Mouse (Mus musculus) hindbrain, embryonic 10.5 days (tissue): ENCODE measurements around the gene Dlg2. TPM values are rescaled to one million over a fixed set of nuclear protein-coding genes. Genes with fewer than 3 reads are reported as not detected.
A peak's percentile ranks its signal among the peaks of the same experiment; 100 is the strongest.

Experiments
- DNase-seq: peaks from one replicate; pipeline ENCODE4 v3.0.0-alpha.2; 2017; ENCODE audit warnings: low spot score
- H3K27ac ChIP-seq: fragments of 300-500 bp; sonication (generic); 2 replicates; pipeline ENCODE4 v1.5.1; 2016; ENCODE audit warnings: mild to moderate bottlenecking, moderate library complexity
- H3K27me3 ChIP-seq: fragments of 300-500 bp; sonication (generic); 2 replicates; pipeline ENCODE4 v1.6.1; 2016; ENCODE audit warnings: mild to moderate bottlenecking; ENCODE audit not compliant: poor library complexity, insufficient read depth, severe bottlenecking
- H3K36me3 ChIP-seq: fragments of 300-500 bp; sonication (generic); 2 replicates; pipeline ENCODE4 v1.6.1; 2016; ENCODE audit warnings: mild to moderate bottlenecking, moderate library complexity
- H3K4me1 ChIP-seq: fragments of 300-500 bp; sonication (generic); replicated peaks from 2 replicates; pipeline ENCODE4 v1.6.1; 2016; ENCODE audit warnings: mild to moderate bottlenecking
- H3K4me3 ChIP-seq: fragments of 300-500 bp; sonication (generic); 2 replicates; pipeline ENCODE4 v1.5.1; 2016; ENCODE audit warnings: mild to moderate bottlenecking, moderate library complexity
- H3K9me3 ChIP-seq: fragments of 300-500 bp; sonication (generic); 2 replicates; pipeline ENCODE4 v1.6.1; 2016; ENCODE audit warnings: mild to moderate bottlenecking, moderate library complexity
- WGBS: fragments of 180-500 bp; shearing (Covaris S2); methylation state at CpG from one replicate; pipeline ENCODE4 v1.1.7; 2016; 5-methylcytosine and 5-hydroxymethylcytosine counted together
- polyA plus RNA-seq: library from polyadenylated mRNA; unstranded; fragments of >200 nt; fragmentation: Nextera tagmentation; extraction: Ambion mirVana; gene quantifications from 2 replicates; pipeline ENCODE4 v1.2.1, GENCODE M21; 2016

Dlg2 gene
- polyA plus RNA-seq, 1 experiment from 2014 or later, result 2.2 TPM

GRCm38 (mm10) chr7:91212236-91212635, 735.8 kb downstream of the Dlg2 start:
- H3K9me3 ChIP-seq, result no peaks in the 10 kb centered on the region
- DNase-seq, result no peak
- WGBS, result 93% methylated on average over 1 of the region's 1 CpGs
- no peak overlapping the region for H3K27ac ChIP-seq
- no peak overlapping the region for H3K4me3 ChIP-seq
- no peaks in the 10 kb centered on the region for H3K27me3 ChIP-seq
- peaks cover 5% of the 10 kb centered on the region; the same call in 1 of the 2 replicates for H3K4me1 ChIP-seq
- no peaks in the 10 kb centered on the region for H3K36me3 ChIP-seq

- peaks cover 8% of the 10 kb centered on the region; the same call in 1 of the 2 replicates for H3K4me1 ChIP-seq
- H3K27me3 ChIP-seq, result no peaks in the 10 kb centered on the region
- no peaks in the 10 kb centered on the region for H3K9me3 ChIP-seq
- 88% methylated on average over 1 of the region's 1 CpGs for WGBS
- H3K4me3 ChIP-seq, result no peak overlapping the region
- DNase-seq, result no peak
- no peak overlapping the region for H3K27ac ChIP-seq
- H3K36me3 ChIP-seq, result no peaks in the 10 kb centered on the region
Measured at GRCm38 (mm10) chr7:91214921-91215320, 738.4 kb downstream of the Dlg2 start.

- Histone ChIP-seq H3K4me3 (no peak overlapping the region), H3K4me1 (peaks cover 8% of the 10 kb centered on the region; the same call in 1 of the 2 replicates), H3K27me3 (no peaks in the 10 kb centered on the region), H3K27ac (no peak overlapping the region), H3K9me3 (no peaks in the 10 kb centered on the region), H3K36me3 (no peaks in the 10 kb centered on the region)
- WGBS, result 70% methylated on average over 7 of the region's 7 CpGs
- DNase-seq, result no peak
Measured at GRCm38 (mm10) chr7:91218321-91218987, 742.0 kb downstream of the Dlg2 start.

- peak; percentile 38 for DNase-seq
- WGBS, result 2% methylated on average over 5 of the region's 5 CpGs
- H3K36me3 ChIP-seq, result no peaks in the 10 kb centered on the region
- no peak overlapping the region for H3K4me3 ChIP-seq
- no peaks in the 10 kb centered on the region for H3K4me1 ChIP-seq
- H3K9me3 ChIP-seq, result no peaks in the 10 kb centered on the region
- no peaks in the 10 kb centered on the region for H3K27me3 ChIP-seq
- no peak overlapping the region for H3K27ac ChIP-seq
Measured at GRCm38 (mm10) chr7:91226442-91226841, 750.0 kb downstream of the Dlg2 start.

GRCm38 (mm10) chr7:91241718-91242117, 765.2 kb downstream of the Dlg2 start:
- H3K4me1 ChIP-seq, result no peaks in the 10 kb centered on the region
- 77% methylated on average over 4 of the region's 4 CpGs for WGBS

GRCm38 (mm10) chr7:91261672-91262030, 785.2 kb downstream of the Dlg2 start:
- Histone ChIP-seq H3K4me1 (peaks cover 18% of the 10 kb centered on the region), H3K27me3 (peaks cover 9% of the 10 kb centered on the region), H3K9me3 (no peaks in the 10 kb centered on the region), H3K27ac (peak overlapping the region; percentile 81), H3K36me3 (no peaks in the 10 kb centered on the region), H3K4me3 (peak overlapping the region; percentile 54)
- WGBS, result 3% methylated on average over 5 of the region's 5 CpGs
- DNase-seq, result no peak

More at GRCm38 (mm10) chr7:91241718-91242117, 765.2 kb downstream of the Dlg2 start:
- Histone ChIP-seq H3K36me3 (no peaks in the 10 kb centered on the region), H3K4me3 (no peak overlapping the region), H3K27me3 (no peaks in the 10 kb centered on the region), H3K27ac (no peak overlapping the region), H3K9me3 (no peaks in the 10 kb centered on the region)
- DNase-seq, result no peak

- Histone ChIP-seq H3K9me3 (no peaks in the 10 kb centered on the region), H3K4me1 (peaks cover 18% of the 10 kb centered on the region), H3K27me3 (peaks cover 9% of the 10 kb centered on the region), H3K4me3 (peak overlapping the region; percentile 54), H3K36me3 (no peaks in the 10 kb centered on the region), H3K27ac (peak overlapping the region; percentile 81)
- under 1% methylated on average over 34 of the region's 34 CpGs for WGBS
- peak; percentile 63 for DNase-seq
Measured at GRCm38 (mm10) chr7:91262031-91262951, 785.8 kb downstream of the Dlg2 start.

GRCm38 (mm10) chr7:91262998-91263397, 786.5 kb downstream of the Dlg2 start:
- Histone ChIP-seq H3K27ac (peak overlapping the region; percentile 81; the same call in 1 of the 2 replicates), H3K27me3 (peaks cover 9% of the 10 kb centered on the region), H3K4me1 (peaks cover 18% of the 10 kb centered on the region), H3K9me3 (no peaks in the 10 kb centered on the region), H3K36me3 (no peaks in the 10 kb centered on the region), H3K4me3 (peak overlapping the region; percentile 54)
- 9% methylated on average over 9 of the region's 9 CpGs for WGBS
- no peak for DNase-seq

GRCm38 (mm10) chr7:91267764-91268163, 791.3 kb downstream of the Dlg2 start:
- peak; percentile 31 for DNase-seq
- H3K36me3 ChIP-seq, result no peaks in the 10 kb centered on the region
- no peak overlapping the region for H3K27ac ChIP-seq
- 34% methylated on average over 1 of the region's 1 CpGs for WGBS
- H3K4me3 ChIP-seq, result no peak overlapping the region
- H3K4me1 ChIP-seq, result peaks cover 5% of the 10 kb centered on the region
- peaks cover 9% of the 10 kb centered on the region for H3K27me3 ChIP-seq
- H3K9me3 ChIP-seq, result no peaks in the 10 kb centered on the region

- H3K27ac ChIP-seq, result no peak overlapping the region
- H3K9me3 ChIP-seq, result no peaks in the 10 kb centered on the region
- no peaks in the 10 kb centered on the region for H3K36me3 ChIP-seq
- no peak for DNase-seq
- no peak overlapping the region for H3K4me3 ChIP-seq
- WGBS, result 96% methylated on average over 3 of the region's 3 CpGs
- H3K27me3 ChIP-seq, result no peaks in the 10 kb centered on the region
- no peaks in the 10 kb centered on the region for H3K4me1 ChIP-seq
Measured at GRCm38 (mm10) chr7:91284167-91284566, 807.7 kb downstream of the Dlg2 start.

- WGBS, result 77% methylated on average over 3 of the region's 3 CpGs
- Histone ChIP-seq H3K9me3 (no peaks in the 10 kb centered on the region), H3K36me3 (no peaks in the 10 kb centered on the region), H3K4me3 (no peak overlapping the region), H3K27me3 (no peaks in the 10 kb centered on the region), H3K4me1 (no peaks in the 10 kb centered on the region), H3K27ac (no peak overlapping the region)
- no peak for DNase-seq
Measured at GRCm38 (mm10) chr7:91288324-91288723, 811.9 kb downstream of the Dlg2 start.

- Histone ChIP-seq H3K27me3 (no peaks in the 10 kb centered on the region), H3K4me3 (no peak overlapping the region), H3K4me1 (no peaks in the 10 kb centered on the region), H3K27ac (no peak overlapping the region), H3K36me3 (no peaks in the 10 kb centered on the region), H3K9me3 (no peaks in the 10 kb centered on the region)
- no peak for DNase-seq
- WGBS, result 78% methylated on average over 2 of the region's 2 CpGs
Measured at GRCm38 (mm10) chr7:91296127-91296526, 819.7 kb downstream of the Dlg2 start.

- H3K4me1 ChIP-seq, result no peaks in the 10 kb centered on the region
- WGBS, result 88% methylated on average over 5 of the region's 5 CpGs
Measured at GRCm38 (mm10) chr7:91311177-91311576, 834.7 kb downstream of the Dlg2 start.

More at GRCm38 (mm10) chr7:91311177-91311576, 834.7 kb downstream of the Dlg2 start:
- H3K27ac ChIP-seq, result no peak overlapping the region
- H3K27me3 ChIP-seq, result no peaks in the 10 kb centered on the region
- no peaks in the 10 kb centered on the region for H3K9me3 ChIP-seq
- no peak for DNase-seq
- no peak overlapping the region for H3K4me3 ChIP-seq
- no peaks in the 10 kb centered on the region for H3K36me3 ChIP-seq
